Mouse (Mus musculus) layer of hippocampus, adult 2 months (tissue): ENCODE measurements around the gene Lsm5. TPM values are rescaled to one million over a fixed set of nuclear protein-coding genes. Genes with fewer than 3 reads are reported as not detected.

Source experiments
- DNase-seq, 2 experiments: peaks; one replicate each; pipeline ENCODE4 v3.0.0; 2022; ENCODE audit warnings: low spot score in 2 of 2
- H3K27ac ChIP-seq: fragments of 200-600 bp; 2 replicates; pipeline ENCODE4 v1.8.1; 2022
- H3K4me3 ChIP-seq: fragments of 200-600 bp; 2 replicates; pipeline ENCODE4 v1.8.1; 2022; ENCODE audit warnings: mild to moderate bottlenecking
- CTCF ChIP-seq: fragments of 200-600 bp; conservative IDR thresholded peaks from 2 replicates; pipeline ENCODE4 v1.8.1; 2022; ENCODE audit warnings: antibody characterized with exemption, mild to moderate bottlenecking, moderate library complexity
- long read RNA-seq, 2 experiments: library from polyadenylated mRNA; stranded (forward); transcript quantifications; one replicate each; pipeline ENCODE4 v2.0.0; 2021; ENCODE audit warnings: borderline mapping rate in 2 of 2
- total RNA-seq, 2 experiments: library from RNA; stranded (reverse); gene quantifications; 2 replicates each; pipeline ENCODE4 v1.2.3; 2021

Lsm5 gene
- 10 to 100 TPM; 12.7 to 14.3 TPM for total RNA-seq
- long read RNA-seq, experiment 1, transcript Lsm5-201 (5 exons, 494 nt), result major isoform, 10 of 12 reads
- long read RNA-seq, experiment 1, partial matches to known transcripts, result 0 of 12 reads
- long read RNA-seq, experiment 1, other reads (novel, unspliced or antisense), result 2 of 12 reads
- long read RNA-seq, experiment 2, transcript Lsm5-201 (5 exons, 494 nt), result major isoform, 12 of 14 reads
- long read RNA-seq, experiment 2, partial matches to known transcripts, result 1 of 14 reads
- long read RNA-seq, experiment 2, other reads (novel, unspliced or antisense), result 1 of 14 reads

DNA sequence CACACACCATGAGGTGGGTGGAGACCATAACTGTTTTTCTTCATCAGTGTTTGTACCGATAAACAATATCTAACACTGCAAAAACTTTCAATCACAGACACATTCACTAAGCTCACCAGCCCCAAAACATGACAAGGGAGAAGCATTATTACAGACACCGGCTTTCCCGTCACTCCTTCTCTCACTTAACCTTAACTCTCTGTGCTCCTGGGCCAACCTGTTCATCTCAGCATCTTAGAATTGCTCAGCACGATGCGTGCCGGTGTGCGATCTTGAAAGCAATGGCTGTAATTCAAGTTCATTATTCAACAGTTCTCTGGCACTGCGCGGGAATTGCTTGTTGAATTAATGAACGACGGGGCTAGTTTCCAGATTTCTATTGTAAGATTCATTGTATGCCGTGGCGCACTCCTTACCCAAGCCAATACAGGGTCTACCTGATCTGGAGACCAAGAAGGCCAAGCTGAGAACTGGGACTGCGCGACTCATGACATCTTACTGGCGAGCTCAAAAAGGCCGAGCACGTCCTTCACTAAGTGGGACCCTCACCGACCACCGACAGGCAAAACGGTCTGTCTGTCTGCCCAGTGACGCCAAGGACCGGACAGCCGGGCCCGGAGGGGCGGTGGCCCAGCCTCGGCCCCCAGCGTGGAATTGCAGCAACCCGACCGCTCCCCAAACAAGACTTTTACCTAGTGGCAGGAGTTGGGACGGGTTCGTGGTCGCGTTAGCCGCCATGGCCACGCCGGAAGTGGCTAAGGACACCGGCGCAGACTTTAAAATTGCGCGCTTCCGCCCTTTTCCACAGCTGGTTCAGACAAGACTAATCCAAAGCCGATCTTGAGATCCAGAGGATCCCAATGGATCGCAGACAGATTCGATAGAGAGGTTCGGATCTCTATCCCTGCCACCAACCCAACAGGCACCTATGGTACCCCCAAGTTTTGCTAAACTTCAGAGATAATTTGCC, at the start of gene Lsm5:
Lsm5 (minus strand) TSS at position 780 of the 970 bp plus-strand sequence.
- peak; percentile 34 for TF ChIP-seq CTCF
- peak within 1 kb of the TSS; percentile 72; the same call in 1 of the 2 replicates for H3K27ac ChIP-seq
- peak; percentile 87 to 88 for DNase-seq
- H3K4me3 ChIP-seq, result peak within 1 kb of the TSS; percentile 100

DNA sequence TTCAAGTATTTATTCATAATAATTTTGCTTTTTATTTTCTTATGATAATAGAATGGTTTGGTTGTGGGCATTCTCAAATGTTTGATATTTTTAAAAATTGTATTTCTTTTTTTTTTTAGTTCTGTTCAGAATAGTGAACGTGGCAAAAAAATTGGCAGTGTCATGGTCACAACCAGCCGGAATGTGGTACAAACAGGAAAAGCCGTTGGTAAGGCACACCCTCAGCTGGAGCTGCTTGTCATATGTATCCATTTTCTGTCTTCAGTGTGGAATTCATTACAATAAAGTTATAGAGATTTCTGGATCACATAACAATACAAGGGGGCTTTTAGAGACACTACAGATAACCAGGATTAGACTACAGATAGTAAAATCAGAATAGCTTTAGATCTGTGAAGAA, 49.2 kb upstream of the Lsm5 start:
- H3K4me3 ChIP-seq, result no peak overlapping the region
- TF ChIP-seq CTCF, result no peak
- no peak for DNase-seq
- H3K27ac ChIP-seq, result no peak overlapping the region

DNA sequence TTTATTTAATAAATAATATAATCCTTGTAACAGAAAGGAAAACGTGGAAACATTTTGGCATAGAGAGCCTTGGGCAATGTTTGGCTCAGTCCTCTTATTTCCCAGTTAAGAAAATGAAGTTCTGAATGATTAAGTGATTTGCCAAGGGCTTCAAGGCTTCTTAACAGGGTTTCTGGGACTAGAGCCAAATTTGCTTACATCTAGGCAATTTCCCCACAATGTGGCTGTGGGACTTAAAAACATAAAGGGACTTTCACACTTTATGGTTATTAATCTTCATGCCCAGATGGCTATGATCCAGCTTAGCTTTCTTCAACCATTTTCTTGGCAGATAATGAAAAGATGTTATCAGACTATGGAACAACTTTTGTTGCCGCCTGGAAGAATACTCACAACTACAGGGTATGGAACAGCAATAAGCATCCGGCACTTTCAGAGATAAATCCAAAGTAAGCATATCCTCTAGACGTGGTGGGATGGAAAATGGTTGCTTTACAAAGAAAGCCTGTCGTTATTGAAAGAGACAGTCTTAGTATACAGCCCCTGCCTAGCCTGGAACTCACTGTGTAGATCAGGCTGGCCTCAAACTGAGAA, 41.5 kb upstream of the Lsm5 start:
- no peak overlapping the region for H3K27ac ChIP-seq
- H3K4me3 ChIP-seq, result no peak overlapping the region
- no peak for TF ChIP-seq CTCF
- DNase-seq, result no peak

DNA sequence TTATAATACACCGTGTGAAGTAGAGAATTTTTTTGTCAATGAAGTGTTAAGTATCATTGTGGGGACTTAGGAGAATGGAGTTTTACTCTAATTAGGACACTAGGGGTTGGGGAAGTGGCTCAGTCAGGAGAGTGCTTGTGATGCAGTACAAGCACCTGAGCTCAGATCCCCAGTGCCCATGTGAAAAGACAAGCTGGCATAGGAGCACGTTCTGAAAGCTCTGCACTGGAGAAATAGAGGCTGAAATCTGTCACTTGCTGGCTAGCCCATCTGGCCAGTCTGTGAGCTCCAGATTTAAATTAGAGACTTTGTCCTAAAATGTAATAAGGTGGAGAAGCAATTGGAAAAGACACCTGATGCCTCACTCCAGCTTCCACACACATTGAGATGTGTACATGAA, 28.0 kb upstream of the Lsm5 start:
- TF ChIP-seq CTCF, result no peak
- no peak overlapping the region for H3K4me3 ChIP-seq
- H3K27ac ChIP-seq, result peak overlapping the region; percentile 14
- DNase-seq, result peak in 1 of 2 experiments; percentile 17

DNA sequence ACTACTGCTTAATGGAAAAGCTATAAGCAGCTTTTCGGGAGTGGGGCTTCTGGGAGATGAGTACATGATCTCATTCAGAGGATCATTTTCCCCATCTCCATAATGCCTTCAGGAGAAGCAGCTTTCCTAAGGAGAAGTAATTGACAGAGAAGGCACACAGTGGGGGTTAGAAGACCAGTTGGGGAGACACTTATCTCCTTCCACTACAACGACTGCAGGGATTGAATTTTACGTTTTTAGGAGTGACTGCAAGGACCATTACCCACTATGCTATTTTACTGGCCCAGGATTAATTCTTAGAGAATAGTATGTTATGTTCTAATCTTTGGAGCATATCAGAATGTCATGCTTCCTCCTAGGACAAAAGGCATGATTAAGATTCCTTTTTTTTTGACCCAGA, 16.4 kb upstream of the Lsm5 start:
- Histone ChIP-seq H3K27ac (no peak overlapping the region), H3K4me3 (no peak overlapping the region)
- no peak for TF ChIP-seq CTCF
- DNase-seq, result no peak

DNA sequence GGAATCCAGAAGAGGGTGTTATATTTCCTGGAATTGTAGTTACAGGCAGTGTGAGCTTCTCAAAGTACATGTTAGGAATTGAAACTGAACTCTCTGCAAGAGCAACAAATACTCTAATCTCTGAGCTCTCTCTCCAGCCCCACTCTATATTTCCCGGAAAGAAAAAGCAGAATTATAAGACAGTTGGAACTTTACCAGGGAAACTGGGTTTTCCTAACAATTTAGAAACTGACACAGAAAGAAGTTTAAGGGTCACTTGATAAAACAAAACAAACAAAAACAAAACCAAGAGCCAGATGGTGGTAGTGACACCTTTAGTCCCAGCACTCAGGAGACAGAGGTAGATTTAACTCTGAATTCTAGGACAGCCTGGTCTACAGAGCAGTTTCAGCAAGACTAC, 14.6 kb upstream of the Lsm5 start:
- no peak overlapping the region for H3K27ac ChIP-seq
- TF ChIP-seq CTCF, result no peak
- no peak for DNase-seq
- H3K4me3 ChIP-seq, result no peak overlapping the region

DNA sequence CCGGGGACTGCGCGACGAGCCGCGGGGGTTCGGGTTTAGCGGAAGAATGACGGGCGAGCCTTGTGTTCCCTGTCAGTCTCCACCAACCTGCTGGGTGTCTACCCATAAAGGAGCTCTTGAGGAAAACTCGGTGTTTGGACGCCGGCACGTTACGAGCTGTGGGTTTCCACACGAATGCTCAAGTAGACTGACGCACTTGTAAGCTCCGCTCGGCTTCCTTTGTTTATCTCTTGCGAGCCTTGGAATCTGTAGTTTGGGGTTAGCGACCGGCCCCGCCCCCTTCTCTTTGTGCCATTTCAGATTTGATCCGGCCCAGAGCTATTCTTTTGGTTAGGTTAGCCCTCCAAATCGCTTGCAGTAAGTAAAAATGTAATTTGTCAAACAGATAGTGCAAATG, 10.8 kb upstream of the Lsm5 start:
- Histone ChIP-seq H3K4me3 (peak overlapping the region; percentile 99), H3K27ac (peak overlapping the region; percentile 94)
- no peak; the same call in none of the 2 replicates for TF ChIP-seq CTCF
- no peak for DNase-seq

DNA sequence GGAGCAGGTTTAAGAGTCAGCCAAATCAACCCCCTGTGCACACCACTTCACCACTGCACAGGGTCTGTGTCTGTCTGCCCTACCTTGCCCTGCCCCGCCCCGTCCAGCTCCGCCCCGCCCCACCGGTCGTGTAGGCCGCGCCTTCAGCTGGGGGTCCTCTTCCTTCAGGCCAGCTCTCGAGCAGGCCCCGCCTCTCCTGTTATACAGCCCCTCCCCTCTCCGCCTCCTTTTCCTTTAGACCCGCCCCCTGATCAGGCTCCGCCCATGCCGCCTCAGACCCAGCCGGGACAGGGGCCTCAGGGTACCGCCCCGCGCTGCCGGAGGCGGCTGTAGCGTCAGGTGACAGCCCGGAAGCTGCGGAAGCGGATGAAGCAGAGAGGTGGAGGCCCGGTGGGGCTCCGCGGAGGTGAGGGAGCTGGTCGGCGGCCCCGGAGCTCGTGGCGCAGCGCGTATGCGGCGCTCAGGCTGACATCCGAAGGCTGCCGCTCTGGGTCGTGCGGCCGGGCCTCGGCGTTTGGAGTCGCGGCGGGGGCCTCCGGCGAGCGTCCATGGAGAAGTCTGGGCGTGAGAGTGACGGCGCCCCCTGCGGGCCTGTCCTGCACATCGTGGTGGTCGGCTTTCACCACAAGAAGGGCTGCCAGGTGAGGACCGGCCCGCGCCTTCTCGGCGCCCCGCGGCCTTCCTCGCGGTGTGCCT, 10.2 kb upstream of the Lsm5 start, which contains the start of gene Avl9:
Avl9 (plus strand) TSS at position 326 of the 696 bp plus-strand sequence.
- H3K4me3 ChIP-seq, result peak within 1 kb of the TSS; percentile 99
- H3K27ac ChIP-seq, result peak within 1 kb of the TSS; percentile 94
- TF ChIP-seq CTCF, result peak; percentile 90
- DNase-seq, result peak; percentile 96

DNA sequence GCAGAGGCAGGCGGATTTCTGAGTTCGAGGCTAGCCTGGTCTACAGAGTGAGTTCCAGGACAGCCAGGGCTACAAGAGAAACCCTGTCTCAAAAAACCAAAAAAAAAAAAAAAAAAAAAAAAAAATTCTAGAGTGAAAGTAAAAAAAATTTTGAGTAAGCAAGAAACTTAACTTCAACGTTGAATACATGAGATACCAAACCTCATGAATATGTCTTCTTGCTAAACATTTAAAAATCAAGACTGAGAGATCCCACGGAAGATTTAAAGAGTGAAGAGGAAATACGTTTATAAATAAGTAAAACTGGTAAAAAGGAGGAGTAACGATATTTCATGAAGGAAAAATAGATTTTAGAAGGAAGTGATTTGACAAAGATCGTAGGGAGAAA, 9.7 kb upstream of the Lsm5 start:
- Histone ChIP-seq H3K4me3 (peak overlapping the region; percentile 99), H3K27ac (peak overlapping the region; percentile 61)
- no peak for TF ChIP-seq CTCF
- DNase-seq, result no peak

DNA sequence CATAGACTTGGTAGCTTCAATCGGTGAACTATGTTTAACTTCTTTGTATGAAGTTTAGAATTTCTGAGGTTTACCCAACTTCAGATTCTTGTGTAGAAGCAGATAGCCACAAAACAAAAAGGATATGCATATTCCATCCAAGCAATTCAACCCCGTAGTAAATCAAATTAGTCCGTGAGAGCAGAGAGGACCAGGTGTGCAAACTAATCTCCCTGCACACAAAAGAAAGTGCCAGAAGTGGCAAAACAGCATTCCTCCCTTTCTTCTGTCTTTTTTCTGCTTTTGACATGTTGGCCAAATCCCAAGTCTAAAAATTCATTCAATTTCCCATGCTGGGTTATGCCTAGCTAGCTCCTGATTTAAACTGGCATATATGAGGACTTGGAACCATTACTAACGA, 12.1 kb downstream of the Lsm5 start:
- no peak overlapping the region for H3K4me3 ChIP-seq
- TF ChIP-seq CTCF, result no peak
- no peak for DNase-seq
- no peak overlapping the region for H3K27ac ChIP-seq

DNA sequence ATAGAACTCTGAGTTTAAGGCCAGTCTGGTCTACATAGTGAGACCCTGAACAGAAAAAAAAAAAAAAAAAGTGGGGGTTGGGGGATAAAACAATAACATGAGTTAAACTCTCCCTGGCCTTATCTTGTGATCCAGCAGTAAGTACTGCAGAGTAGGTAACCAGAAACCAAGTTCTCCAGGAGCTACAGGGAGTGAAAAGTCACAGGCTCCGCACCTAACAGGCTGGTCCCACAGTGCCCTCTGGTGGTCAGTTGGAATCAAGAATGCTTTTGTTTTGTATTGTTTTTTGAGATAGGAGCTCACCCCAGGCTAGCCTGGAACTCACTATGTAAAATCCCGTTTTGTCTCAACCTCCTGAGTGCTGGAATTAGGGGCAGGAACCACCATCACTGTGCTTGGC, 13.3 kb downstream of the Lsm5 start:
- peak; percentile 88 for TF ChIP-seq CTCF
- no peak overlapping the region for H3K27ac ChIP-seq
- DNase-seq, result peak; percentile 43 to 79
- H3K4me3 ChIP-seq, result no peak overlapping the region

DNA sequence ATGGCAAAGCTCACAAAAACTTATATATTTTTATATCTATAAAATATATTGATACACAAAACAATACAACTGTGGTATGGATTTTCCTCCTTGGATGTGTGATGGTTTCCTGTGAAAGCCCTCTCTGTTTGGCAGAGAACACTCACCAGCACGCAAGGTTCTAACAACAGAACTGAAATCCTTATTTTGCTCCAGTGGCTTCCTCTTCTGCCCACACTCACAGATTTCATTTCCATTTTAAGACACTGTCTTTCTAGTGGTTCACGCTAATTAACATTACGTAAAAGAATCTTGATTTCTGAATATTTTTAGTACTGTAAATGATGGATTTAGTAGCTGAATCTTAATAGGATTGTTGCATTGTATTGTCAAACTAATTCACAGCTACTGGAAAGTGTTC, 16.3 kb downstream of the Lsm5 start:
- no peak overlapping the region for H3K27ac ChIP-seq
- no peak overlapping the region for H3K4me3 ChIP-seq
- no peak for TF ChIP-seq CTCF
- no peak for DNase-seq
